14 mouse cellular contexts compared by ENCODE assay signal in genomic region chr8:56620691-56621090, GRCm38 (mm10).
A peak's percentile ranks its signal among the peaks of the same experiment; 100 is the strongest.
DNase-seq lines count a peak whose midpoint lies in the region; ATAC-seq lines count a peak whose summit lies in the region.
"Had no signal": no experiment of that assay in that cellular context is flagged by ENCODE, and none has a peak within 500 bp of the region (broad histone marks: within the 10 kb centered on the region; RNA-seq: fewer than 3 reads in every experiment).

No protein-coding gene starts in this region.

- WGBS in heart, embryonic 12.5 days: 3% methylated on average over 10 of the region's 10 CpGs
- 5% methylated on average over 10 of the region's 10 CpGs for WGBS in midbrain, embryonic 12.5 days
- WGBS in midbrain, embryonic 15.5 days: 8% methylated on average over 10 of the region's 10 CpGs
- WGBS in intestine, embryonic 16.5 days: 32% methylated on average over 10 of the region's 10 CpGs
- WGBS in midbrain, embryonic 14.5 days: 8% methylated on average over 10 of the region's 10 CpGs

- H3K4me2 ChIP-seq in heart, embryonic 12.5 days: peak overlapping the region; percentile 65
- peak overlapping the region; percentile 25 for H3K4me2 ChIP-seq in midbrain, embryonic 12.5 days (replicated peaks)
- H3K4me2 ChIP-seq in midbrain, embryonic 15.5 days: no peak overlapping the region
- peak overlapping the region; percentile 32; the same call in 1 of the 2 replicates for H3K4me2 ChIP-seq in intestine, embryonic 16.5 days (ENCODE audit: low read depth, low read length)
- H3K4me2 ChIP-seq in midbrain, embryonic 14.5 days (ENCODE audit: low read length): no peak overlapping the region

- H3K4me1 ChIP-seq in heart, embryonic 12.5 days (replicated peaks): peaks cover 49% of the 10 kb centered on the region
- peaks cover 29% of the 10 kb centered on the region for H3K4me1 ChIP-seq in midbrain, embryonic 12.5 days
- peaks cover 18% of the 10 kb centered on the region for H3K4me1 ChIP-seq in midbrain, embryonic 15.5 days
- peaks cover 18% of the 10 kb centered on the region for H3K4me1 ChIP-seq in intestine, embryonic 16.5 days (ENCODE audit: control insufficient read depth, insufficient read depth, low read length)
- peaks cover 13% of the 10 kb centered on the region; the same call in 1 of the 2 replicates for H3K4me1 ChIP-seq in midbrain, embryonic 14.5 days (ENCODE audit: control insufficient read depth, insufficient read depth, low read length)

- peak overlapping the region; percentile 32 for H3K4me3 ChIP-seq in heart, embryonic 12.5 days
- no peak overlapping the region for H3K4me3 ChIP-seq in midbrain, embryonic 12.5 days
- no peak overlapping the region for H3K4me3 ChIP-seq in midbrain, embryonic 15.5 days
- 0 out of 2 replicates have a peak overlapping the region, but pooled peaks have one; percentile 7 for H3K4me3 ChIP-seq in intestine, embryonic 16.5 days (ENCODE audit: low read length)
- H3K4me3 ChIP-seq in midbrain, embryonic 14.5 days (replicated peaks; ENCODE audit: low read depth, low read length): no peak overlapping the region

- ATAC-seq in heart, embryonic 12.5 days (ENCODE audit: insufficient number of reproducible peaks, low FRiP score): 0 out of 2 replicates have a peak, but pooled peaks have one; percentile 58
- 0 out of 2 replicates have a peak, but pooled peaks have one; percentile 27 for ATAC-seq in midbrain, embryonic 12.5 days (ENCODE audit: low FRiP score, low read depth)
- ATAC-seq in midbrain, embryonic 15.5 days (replicated peaks): no peak
- ATAC-seq in intestine, embryonic 16.5 days: no peak
- ATAC-seq in midbrain, embryonic 14.5 days (ENCODE audit: low FRiP score, low TSS enrichment): no peak
- ATAC-seq: activated CD4-positive, CD25-positive, alpha-beta regulatory T cell, adult 4 months had no signal

- H3K9ac ChIP-seq in heart, embryonic 12.5 days: peak overlapping the region; percentile 13; the same call in 1 of the 2 replicates
- H3K9ac ChIP-seq in midbrain, embryonic 12.5 days (replicated peaks): no peak overlapping the region
- H3K9ac ChIP-seq in midbrain, embryonic 15.5 days: no peak overlapping the region
- H3K9ac ChIP-seq in intestine, embryonic 16.5 days (ENCODE audit: low read depth, low read length): no peak overlapping the region
- no peak overlapping the region for H3K9ac ChIP-seq in midbrain, embryonic 14.5 days (replicated peaks; ENCODE audit: low read length)

- H3K36me3 ChIP-seq in heart, embryonic 12.5 days: no peaks in the 10 kb centered on the region
- no peaks in the 10 kb centered on the region for H3K36me3 ChIP-seq in midbrain, embryonic 12.5 days
- H3K36me3 ChIP-seq in midbrain, embryonic 15.5 days (replicated peaks): no peaks in the 10 kb centered on the region
- H3K36me3 ChIP-seq in intestine, embryonic 16.5 days (ENCODE audit: control insufficient read depth, insufficient read depth, low read length): no peaks in the 10 kb centered on the region
- no peaks in the 10 kb centered on the region for H3K36me3 ChIP-seq in midbrain, embryonic 14.5 days (ENCODE audit: control insufficient read depth, insufficient read depth, low read length)
- H3K36me3 ChIP-seq: G1E had no signal

- DNase-seq in heart, adult 8-10 months (ENCODE audit: low spot score): no peak
- peak; percentile 35 for DNase-seq in midbrain, embryonic 14.5 days
- DNase-seq in adipocyte (ENCODE audit: low spot score): no peak
- DNase-seq in kidney, postnatal 25 days: no peak
- DNase-seq: cerebellum, postnatal 36 days; gastrocnemius, postnatal 10 days; kidney, postnatal 14 days; lung, adult 2 months had no signal

- no peaks in the 10 kb centered on the region for H3K27me3 ChIP-seq in heart, embryonic 12.5 days (replicated peaks)
- peaks cover 50% of the 10 kb centered on the region for H3K27me3 ChIP-seq in midbrain, embryonic 12.5 days
- H3K27me3 ChIP-seq in midbrain, embryonic 15.5 days (replicated peaks): peaks cover 24% of the 10 kb centered on the region
- H3K27me3 ChIP-seq in intestine, embryonic 16.5 days (replicated peaks; ENCODE audit: control insufficient read depth, insufficient read depth, low read length): peaks cover 6% of the 10 kb centered on the region; the same call in 1 of the 2 replicates
- peaks cover 45% of the 10 kb centered on the region for H3K27me3 ChIP-seq in midbrain, embryonic 14.5 days (ENCODE audit: control insufficient read depth, insufficient read depth, low read length)

- peak overlapping the region; percentile 17 for H3K27ac ChIP-seq in heart, embryonic 12.5 days (ENCODE audit: poor library complexity, severe bottlenecking)
- H3K27ac ChIP-seq in midbrain, embryonic 12.5 days (replicated peaks): no peak overlapping the region
- no peak overlapping the region for H3K27ac ChIP-seq in midbrain, embryonic 15.5 days
- no peak overlapping the region for H3K27ac ChIP-seq in intestine, embryonic 16.5 days (ENCODE audit: low read length)
- no peak overlapping the region for H3K27ac ChIP-seq in midbrain, embryonic 14.5 days (replicated peaks; ENCODE audit: low read depth, low read length)

- H3K9me3 ChIP-seq in heart, embryonic 12.5 days (replicated peaks): no peaks in the 10 kb centered on the region
- H3K9me3 ChIP-seq in midbrain, embryonic 12.5 days: no peaks in the 10 kb centered on the region
- no peaks in the 10 kb centered on the region for H3K9me3 ChIP-seq in midbrain, embryonic 15.5 days
- H3K9me3 ChIP-seq in intestine, embryonic 16.5 days (ENCODE audit: control insufficient read depth, low read length): no peaks in the 10 kb centered on the region
- H3K9me3 ChIP-seq in midbrain, embryonic 14.5 days (ENCODE audit: control insufficient read depth, low read length): no peaks in the 10 kb centered on the region
- H3K9me3 ChIP-seq: G1E had no signal

Comparison
In these comparisons a context has a peak if more than half of its experiments do, and no peak if none do; other contexts are left out.
1. ATAC-seq: peak in heart, embryonic 12.5 days (single experiment) and midbrain, embryonic 12.5 days (single experiment); none in midbrain, embryonic 15.5 days (single experiment), intestine, embryonic 16.5 days (single experiment) and midbrain, embryonic 14.5 days (single experiment).
2. H3K4me2 ChIP-seq: peak in heart, embryonic 12.5 days (single experiment), midbrain, embryonic 12.5 days (single experiment) and intestine, embryonic 16.5 days (single experiment); none in midbrain, embryonic 15.5 days (single experiment) and midbrain, embryonic 14.5 days (single experiment).
3. H3K4me3 ChIP-seq: peak in heart, embryonic 12.5 days (single experiment) and intestine, embryonic 16.5 days (single experiment); none in midbrain, embryonic 12.5 days (single experiment), midbrain, embryonic 15.5 days (single experiment) and midbrain, embryonic 14.5 days (single experiment).